Mouse (Mus musculus): ENCODE measurements around the gene Spns3.
A peak's percentile ranks its signal among the peaks of the same experiment; 100 is the strongest.

GRCm38 (mm10) chr11:72531632-72532031 lies 18.7 kb downstream of the Spns3 start:
- TF ChIP-seq CTCF (IDR thresholded peaks at IDR 0.05; ENCODE audit: low read depth) = peak; percentile 56
- no peak for TF ChIP-seq EP300 (optimal IDR thresholded peaks at IDR 0.05)
